In the genomic region with DNA sequence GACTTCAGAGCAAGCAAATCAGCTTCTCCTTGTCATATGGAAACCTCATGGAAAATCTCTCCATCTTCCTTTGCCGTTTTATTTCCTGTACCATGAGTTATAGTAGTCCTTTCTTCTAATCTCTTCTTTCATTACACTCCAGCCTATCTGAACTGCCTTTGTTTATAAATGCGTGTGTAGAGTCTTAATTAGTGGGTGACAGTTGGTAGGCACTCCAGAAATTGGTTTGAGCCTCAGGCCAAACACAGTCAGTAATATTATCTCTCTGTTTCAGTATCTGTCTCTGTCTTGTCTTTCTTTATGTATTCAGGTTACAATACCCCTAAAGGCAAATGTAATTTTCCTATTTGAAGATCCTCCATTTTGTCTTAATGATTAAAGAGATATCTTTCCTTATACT, we compare ENCODE assay signal across 19 mouse cellular contexts.
"Had no signal": no experiment of that assay in that cellular context is flagged by ENCODE, and none has a peak within 500 bp of the region (broad histone marks: within the 10 kb centered on the region; RNA-seq: fewer than 3 reads in every experiment).

No protein-coding gene starts in this region.

- H3K27me3 ChIP-seq: limb, embryonic 12.5 days; liver, embryonic 13.5 days; lung, embryonic 15.5 days; megakaryocyte, embryonic 14.5 days; neural tube, embryonic 13.5 days; stomach, embryonic 15.5 days had no signal

- H3K9ac ChIP-seq: limb, embryonic 12.5 days; liver, embryonic 13.5 days; liver, postnatal 0 days; lung, embryonic 15.5 days; neural tube, embryonic 13.5 days; stomach, embryonic 15.5 days had no signal

- H3K27ac ChIP-seq: layer of hippocampus, adult 2 months; limb, embryonic 12.5 days; liver, embryonic 13.5 days; lung, embryonic 15.5 days; macrophage; neural tube, embryonic 13.5 days; stomach, embryonic 15.5 days had no signal

- H3K4me3 ChIP-seq: layer of hippocampus, adult 2 months; limb, embryonic 12.5 days; liver, embryonic 13.5 days; lung, embryonic 15.5 days; megakaryocyte, embryonic 14.5 days; myocyte; neural tube, embryonic 13.5 days; stomach, embryonic 15.5 days had no signal

- H3K36me3 ChIP-seq: limb, embryonic 12.5 days; liver, embryonic 13.5 days; lung, embryonic 15.5 days; neural tube, embryonic 13.5 days; stomach, embryonic 15.5 days had no signal

- H3K4me2 ChIP-seq: limb, embryonic 12.5 days; liver, embryonic 13.5 days; lung, embryonic 15.5 days; neural tube, embryonic 13.5 days; stomach, embryonic 15.5 days had no signal

- H3K9me3 ChIP-seq: limb, embryonic 12.5 days; liver, embryonic 13.5 days; lung, embryonic 15.5 days; megakaryocyte, embryonic 14.5 days; neural tube, embryonic 13.5 days; stomach, embryonic 15.5 days had no signal

- ATAC-seq: intestine, postnatal 0 days; liver, postnatal 0 days had no signal

- DNase-seq: kidney, adult 8-10 months; kidney, postnatal 4 days; liver; liver, embryonic 13.5 days; liver, postnatal 0 days; lung, postnatal 14 days; right cerebral cortex, postnatal 4 days; spleen, adult 18-20 months; thymus, adult 2 months; thymus, postnatal 25 days had no signal

- H3K4me1 ChIP-seq: liver, embryonic 13.5 days; lung, embryonic 15.5 days; megakaryocyte, embryonic 14.5 days; stomach, embryonic 15.5 days had no signal
